In genomic region chr10:78351564-78351886, GRCm38 (mm10) we compare ENCODE assay signal across 8 mouse cellular contexts. TPM values are rescaled to one million over a fixed set of nuclear protein-coding genes. Genes with fewer than 3 reads are reported as not detected.
DNase-seq lines count a peak whose midpoint lies in the region; ATAC-seq lines count a peak whose summit lies in the region.

No protein-coding gene starts in this region.

- H3K36me3 ChIP-seq in megakaryocyte, embryonic 14.5 days (replicated peaks; ENCODE audit: low read length): peaks cover 32% of the 10 kb centered on the region
- no peaks in the 10 kb centered on the region for H3K36me3 ChIP-seq in kidney, embryonic 15.5 days
- H3K36me3 ChIP-seq in neural tube, embryonic 13.5 days: 0 out of 2 replicates have a peak, but pooled peaks cover 4% of the 10 kb centered on the region

- peak overlapping the region; percentile 99 for H3K9ac ChIP-seq in kidney, embryonic 15.5 days
- peak overlapping the region; percentile 99 for H3K9ac ChIP-seq in neural tube, embryonic 13.5 days

- peak overlapping the region; percentile 93 for H3K4me3 ChIP-seq in megakaryocyte, embryonic 14.5 days (replicated peaks)
- H3K4me3 ChIP-seq in kidney, embryonic 15.5 days (replicated peaks): peak overlapping the region; percentile 96
- H3K4me3 ChIP-seq in neural tube, embryonic 13.5 days: peak overlapping the region; percentile 98

- WGBS in kidney, embryonic 15.5 days: under 1% methylated on average over 13 of the region's 13 CpGs
- 2% methylated on average over 13 of the region's 13 CpGs for WGBS in neural tube, embryonic 13.5 days

- H3K4me2 ChIP-seq in kidney, embryonic 15.5 days: peak overlapping the region; percentile 85
- H3K4me2 ChIP-seq in neural tube, embryonic 13.5 days: peak overlapping the region; percentile 92

- peak overlapping the region; percentile 90 for H3K27ac ChIP-seq in kidney, embryonic 15.5 days
- peak overlapping the region; percentile 83 for H3K27ac ChIP-seq in neural tube, embryonic 13.5 days (replicated peaks)

- peaks cover 5% of the 10 kb centered on the region for H3K27me3 ChIP-seq in megakaryocyte, embryonic 14.5 days (replicated peaks)
- no peaks in the 10 kb centered on the region for H3K27me3 ChIP-seq in kidney, embryonic 15.5 days
- no peaks in the 10 kb centered on the region for H3K27me3 ChIP-seq in neural tube, embryonic 13.5 days

- H3K9me3 ChIP-seq in megakaryocyte, embryonic 14.5 days: no peaks in the 10 kb centered on the region
- H3K9me3 ChIP-seq in kidney, embryonic 15.5 days (replicated peaks): no peaks in the 10 kb centered on the region
- no peaks in the 10 kb centered on the region for H3K9me3 ChIP-seq in neural tube, embryonic 13.5 days

- no peak for DNase-seq in layer of hippocampus, postnatal 10 days (ENCODE audit: low spot score in 2 of 2)
- no peak for DNase-seq in thymus, postnatal 25 days
- no peak for DNase-seq in adrenal gland, postnatal 4 days (ENCODE audit: low spot score in 2 of 2)

- H3K4me1 ChIP-seq in megakaryocyte, embryonic 14.5 days: peaks cover 88% of the 10 kb centered on the region
- peaks cover 69% of the 10 kb centered on the region for H3K4me1 ChIP-seq in kidney, embryonic 15.5 days
- H3K4me1 ChIP-seq in neural tube, embryonic 13.5 days (replicated peaks): peaks cover 47% of the 10 kb centered on the region

- no peak for ATAC-seq in megakaryocyte, adult 5-6 weeks (ENCODE audit: poor library complexity, severe bottlenecking)
- peak; percentile 31; the same call in 1 of the 2 replicates for ATAC-seq in erythroid progenitor cell, adult 5-6 weeks (replicated peaks; ENCODE audit: low FRiP score, poor library complexity, severe bottlenecking)
- no peak for ATAC-seq in kidney, embryonic 15.5 days (replicated peaks; ENCODE audit: low FRiP score)
- no peak for ATAC-seq in neural tube, embryonic 13.5 days (ENCODE audit: low read depth)

RNA-seq across cellular contexts. Expression of gene Agpat3, which starts 0.8 kb away (rescaled TPM):
- 205 and 237 TPM in 2 replicates for polyA plus RNA-seq in megakaryocyte, embryonic 14.5 days (2012; ENCODE audit: insufficient read depth, low replicate concordance)
- 1.8 and 2.4 TPM in 2 replicates for total RNA-seq in megakaryocyte, adult 5-6 weeks (2015)
- 2.8 and 5.2 TPM in 2 replicates for total RNA-seq in megakaryocyte, adult 5-6 weeks (2017)
- total RNA-seq in erythroid progenitor cell, adult 5-6 weeks (2015; ENCODE audit: low replicate concordance): 16.6 and 24.7 TPM in 2 replicates
- total RNA-seq in erythroid progenitor cell, adult 5-6 weeks (2017; ENCODE audit: low replicate concordance): 10.5 and 14.0 TPM in 2 replicates
- polyA plus RNA-seq in kidney, embryonic 15.5 days (2015; fragmentation: Nextera tagmentation; extraction: Ambion mirVana): 84.9 and 88.7 TPM in 2 replicates
- polyA plus RNA-seq in neural tube, embryonic 13.5 days (2015; fragmentation: Nextera tagmentation; extraction: Ambion mirVana): 59.3 and 64.0 TPM in 2 replicates
- 100 to 1,000 TPM; 247 to 258 TPM for total RNA-seq in layer of hippocampus, postnatal 10 days (2021)
- 100 to 1,000 TPM; 203 to 217 TPM for total RNA-seq in adrenal gland, postnatal 4 days (2021)

Comparison
In these comparisons a context has a peak if more than half of its experiments do, and no peak if none do; other contexts are left out.
1. RNA of gene Agpat3, which starts 0.8 kb away (total RNA-seq): 247 to 258 TPM in layer of hippocampus, postnatal 10 days and 203 to 217 TPM in adrenal gland, postnatal 4 days; 10.5 to 24.7 TPM in erythroid progenitor cell, adult 5-6 weeks and 1.8 to 5.2 TPM in megakaryocyte, adult 5-6 weeks; every median in the first group is over 4 times any median in the second.
2. Peak in every context shown above with its lines, with median percentiles within 50 percentile points of each other: H3K4me3 ChIP-seq.